Mouse (Mus musculus): ENCODE data around the gene Pik3r1.
A peak's percentile ranks its signal among the peaks of the same experiment; 100 is the strongest.

DNA sequence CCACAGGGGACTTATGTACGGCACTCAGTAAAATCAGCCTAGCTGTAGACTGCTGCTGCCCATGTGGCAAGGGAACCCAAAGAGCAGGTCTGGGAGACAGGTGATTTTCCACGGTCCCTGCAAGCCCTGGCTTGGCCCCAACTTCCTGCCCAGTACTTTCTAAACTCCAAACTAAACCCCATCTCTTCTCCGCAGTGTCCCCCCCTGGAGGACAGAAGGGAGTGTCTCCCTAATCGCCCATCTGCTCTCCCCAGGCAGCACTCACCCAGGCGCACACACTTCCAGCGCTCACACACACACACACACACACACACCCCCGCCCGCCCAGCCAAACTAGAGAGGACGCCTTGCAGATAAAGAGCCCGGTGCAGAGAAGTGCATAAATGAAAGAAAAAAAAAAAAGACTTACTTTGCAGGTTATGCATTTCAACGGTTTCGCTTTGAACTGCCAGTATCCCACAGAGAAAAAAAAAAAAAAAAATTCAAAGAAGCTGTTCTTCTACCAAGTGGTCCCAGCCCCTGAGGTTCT is 74.0 kb downstream of the Pik3r1 start:
- TF ChIP-seq CTCF (IDR thresholded peaks at IDR 0.05; ENCODE audit: extremely low read depth, insufficient read length, insufficient replicate concordance, low read depth, low read length): peak; percentile 33; the same call in 1 of the 2 replicates
- TF ChIP-seq POLR2A (IDR thresholded peaks at IDR 0.05; ENCODE audit: low read depth, low read length): no peak

Data from small intestine, adult 2 months (tissue).